Mouse (Mus musculus) adrenal gland, adult 8-10 months (tissue): ENCODE data around the gene Ampd3. TPM values are rescaled to one million over a fixed set of nuclear protein-coding genes. Genes with fewer than 3 reads are reported as not detected.

Experiments used
- DNase-seq: peaks from one replicate; pipeline ENCODE4 v3.0.0; 2022
- total RNA-seq, 4 experiments: library from RNA; stranded (reverse); gene quantifications; 2 replicates each; pipeline ENCODE4 v1.2.4; 2022

Ampd3 gene
- total RNA-seq, 4 experiments from 2014 or later, result 17.8 to 53.3 (median 39.2) TPM

GRCm38 (mm10) chr7:110770949-110771348 lies 2.9 kb downstream of the Ampd3 start:
- DNase-seq, result no peak

DNA sequence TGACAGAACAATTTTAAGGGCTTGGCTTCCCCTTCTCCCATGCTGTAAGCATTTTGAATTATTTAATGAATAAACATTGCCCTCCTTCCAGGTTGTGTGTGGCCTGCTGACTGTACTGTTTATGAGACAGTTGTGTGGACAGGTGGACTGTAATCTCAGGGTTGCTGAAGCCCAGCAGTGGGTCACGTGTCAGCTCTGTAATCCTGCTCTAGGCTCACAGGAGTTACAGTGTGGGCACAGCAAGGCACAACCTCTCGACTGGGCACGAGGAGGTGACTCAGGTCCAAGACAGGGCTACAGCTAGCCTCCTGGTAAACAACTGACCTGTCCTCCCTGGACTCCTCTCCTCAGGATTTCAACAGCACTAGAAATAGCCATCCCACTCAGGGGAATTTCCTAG lies 4.3 kb downstream of the Ampd3 start:
- DNase-seq, result no peak

DNA sequence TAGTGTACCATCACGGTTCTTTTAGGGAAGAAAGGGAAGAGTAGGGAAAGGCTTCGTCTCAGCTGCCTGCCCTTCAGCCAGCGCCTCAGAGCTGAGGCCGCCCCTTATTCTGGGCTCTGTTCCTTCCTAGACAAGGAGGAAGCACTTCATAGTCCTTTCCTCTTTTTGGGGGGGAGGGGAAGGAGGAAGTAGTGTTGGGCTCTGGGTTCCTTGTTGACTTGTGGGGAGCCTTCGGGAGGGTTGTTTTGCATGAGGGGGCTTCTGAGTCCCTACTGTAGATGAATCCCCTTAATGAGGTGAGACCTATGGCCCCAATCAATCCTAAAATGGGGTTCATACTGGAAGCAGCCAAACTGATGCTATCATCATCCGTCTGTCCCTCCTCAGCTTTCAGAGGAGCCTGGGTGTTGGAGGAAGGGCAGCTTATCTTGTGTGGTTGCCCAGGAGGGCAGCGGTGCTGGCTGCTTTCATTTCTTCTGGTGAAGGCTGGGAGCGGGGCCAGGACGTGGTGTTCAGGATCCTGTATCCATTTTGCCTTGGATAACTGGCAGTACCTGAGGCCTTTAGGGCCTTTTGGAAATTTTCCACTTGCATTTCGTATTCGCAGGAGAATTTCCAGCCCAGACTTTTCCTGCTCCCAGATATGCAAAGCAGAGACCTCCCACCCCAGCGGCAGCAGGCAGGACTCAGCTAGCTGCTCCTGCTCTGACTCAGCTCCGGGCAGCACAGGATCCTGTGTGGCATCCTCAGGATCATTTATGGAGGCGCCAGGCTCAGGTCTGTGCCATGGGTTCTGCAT lies 5.4 kb downstream of the Ampd3 start:
- peak; percentile 75 for DNase-seq

DNA sequence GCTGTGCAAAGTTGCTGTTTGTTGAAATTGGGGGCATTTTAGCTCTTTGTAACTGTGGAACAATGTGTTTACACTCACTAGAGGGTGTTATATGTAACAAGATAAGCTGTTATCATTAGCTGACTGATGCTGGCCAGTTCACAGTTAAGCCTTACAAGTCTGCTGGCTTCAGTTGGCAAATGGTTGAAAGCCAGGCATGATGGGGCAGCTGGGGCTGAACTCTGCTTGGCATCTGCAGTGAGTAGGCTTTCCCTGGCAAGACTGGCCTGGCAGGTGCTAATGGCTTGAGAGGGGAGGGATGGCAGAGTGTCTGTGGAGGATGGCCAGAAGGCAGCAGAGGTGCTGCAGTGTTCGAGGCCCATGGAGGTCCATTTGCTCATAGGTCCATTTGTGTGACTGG lies 6.1 kb downstream of the Ampd3 start:
- DNase-seq, result no peak

GRCm38 (mm10) chr7:110774674-110775073 lies 6.7 kb downstream of the Ampd3 start:
- DNase-seq, result no peak

DNA sequence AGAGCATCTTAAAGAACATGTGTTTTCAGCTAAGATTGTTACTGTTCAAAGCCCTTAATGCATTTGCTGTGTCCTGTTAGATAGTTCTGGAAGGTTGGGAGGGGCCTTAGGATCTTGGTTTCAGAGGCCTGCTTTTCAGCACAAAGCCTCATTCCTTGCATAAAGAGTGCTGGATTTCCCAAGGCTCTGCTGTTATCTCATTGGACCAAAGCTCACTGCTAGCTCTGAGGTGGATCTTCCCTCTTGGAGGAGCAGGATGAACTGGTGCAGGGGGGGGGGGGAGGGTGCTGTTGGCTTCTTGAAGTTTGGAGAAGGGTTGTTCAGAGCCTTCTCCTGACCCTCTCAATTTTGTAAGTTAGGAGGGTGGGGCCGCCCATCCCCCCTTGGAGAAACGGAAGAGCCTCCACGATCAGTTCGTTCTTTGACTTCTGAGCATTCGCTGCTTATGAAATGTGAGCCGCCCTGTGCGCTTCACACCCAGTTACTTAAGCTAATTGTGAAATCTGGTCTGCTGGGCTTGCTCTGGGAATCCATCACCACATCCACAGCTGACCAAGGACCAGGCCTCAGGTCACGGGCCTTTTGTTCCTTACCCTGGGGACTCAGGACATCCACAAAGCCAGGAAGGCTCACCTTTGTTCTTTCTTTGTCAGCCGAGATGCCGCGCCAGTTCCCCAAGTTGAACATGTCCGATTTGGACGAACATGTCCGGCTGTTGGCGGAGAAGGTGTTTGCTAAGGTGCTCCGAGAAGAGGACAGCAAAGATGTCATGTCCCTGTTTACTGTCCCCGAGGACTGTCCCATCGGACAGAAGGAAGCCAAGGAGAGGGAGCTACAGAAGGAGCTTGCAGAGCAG lies 9.4 kb downstream of the Ampd3 start:
- DNase-seq, result no peak

DNA sequence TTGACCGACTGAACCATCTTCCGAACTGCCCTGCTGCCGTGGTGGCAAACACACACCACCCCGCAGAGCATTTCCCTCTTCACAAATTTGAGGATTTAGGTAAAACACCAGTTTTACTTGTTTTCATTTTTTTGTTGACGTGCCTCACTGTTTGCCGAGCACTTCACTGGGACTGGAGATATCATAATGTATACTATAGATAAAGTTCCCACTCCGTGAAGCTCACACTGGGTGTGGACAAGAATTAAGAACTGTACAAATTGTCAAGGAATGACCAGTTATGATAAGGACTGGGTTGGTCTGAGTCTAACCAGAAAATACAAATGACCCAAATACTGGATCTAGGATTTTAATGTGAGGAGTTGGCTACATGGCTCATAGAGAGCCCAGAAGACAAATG lies 10.9 kb downstream of the Ampd3 start:
- DNase-seq, result no peak

GRCm38 (mm10) chr7:110779605-110780111 lies 11.7 kb downstream of the Ampd3 start:
- DNase-seq, result no peak

GRCm38 (mm10) chr7:110780520-110780919 lies 12.5 kb downstream of the Ampd3 start:
- DNase-seq, result no peak

DNA sequence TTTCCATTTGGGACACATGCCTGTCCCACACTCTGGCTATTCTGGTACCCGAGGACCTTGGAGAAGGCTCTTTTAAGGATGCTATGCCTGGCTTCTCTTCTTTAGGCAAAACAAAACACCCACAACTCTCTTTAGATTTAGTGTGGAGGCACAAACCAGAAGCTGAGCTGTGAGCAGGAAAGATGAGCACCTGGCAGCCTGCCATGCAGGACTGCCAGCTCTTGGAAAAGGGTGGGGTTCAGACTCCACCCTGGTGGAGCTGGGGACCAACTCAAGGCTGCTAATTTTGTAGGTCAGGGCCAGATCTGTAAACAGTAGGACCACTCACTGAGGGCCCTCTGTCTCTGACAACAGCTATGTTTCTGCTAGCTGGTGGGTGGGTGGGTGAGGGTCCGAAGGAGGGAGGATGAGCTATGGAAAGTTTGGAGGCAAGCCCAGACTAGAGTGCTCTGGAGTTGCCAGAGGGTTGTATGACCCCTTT lies 13.3 kb downstream of the Ampd3 start:
- no peak for DNase-seq

DNA sequence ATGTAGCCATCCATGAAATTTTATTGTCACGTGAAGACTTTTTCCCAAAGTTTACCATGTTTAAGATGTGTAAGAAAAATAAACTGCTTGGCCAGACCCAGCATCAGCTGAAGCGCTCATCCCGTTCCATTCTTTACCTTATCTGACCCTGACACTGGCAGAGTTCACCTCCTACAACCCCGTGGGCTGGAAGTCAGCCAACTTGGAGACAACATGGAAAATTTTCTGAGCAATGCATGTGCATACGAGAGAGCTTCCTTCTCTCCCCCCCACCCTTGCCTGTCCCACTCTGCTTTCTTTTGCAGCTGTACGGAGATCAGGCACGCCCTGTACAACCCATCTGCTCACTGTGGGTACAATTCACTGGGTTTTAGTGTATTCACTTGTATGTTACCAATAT lies 14.1 kb downstream of the Ampd3 start:
- no peak for DNase-seq

DNA sequence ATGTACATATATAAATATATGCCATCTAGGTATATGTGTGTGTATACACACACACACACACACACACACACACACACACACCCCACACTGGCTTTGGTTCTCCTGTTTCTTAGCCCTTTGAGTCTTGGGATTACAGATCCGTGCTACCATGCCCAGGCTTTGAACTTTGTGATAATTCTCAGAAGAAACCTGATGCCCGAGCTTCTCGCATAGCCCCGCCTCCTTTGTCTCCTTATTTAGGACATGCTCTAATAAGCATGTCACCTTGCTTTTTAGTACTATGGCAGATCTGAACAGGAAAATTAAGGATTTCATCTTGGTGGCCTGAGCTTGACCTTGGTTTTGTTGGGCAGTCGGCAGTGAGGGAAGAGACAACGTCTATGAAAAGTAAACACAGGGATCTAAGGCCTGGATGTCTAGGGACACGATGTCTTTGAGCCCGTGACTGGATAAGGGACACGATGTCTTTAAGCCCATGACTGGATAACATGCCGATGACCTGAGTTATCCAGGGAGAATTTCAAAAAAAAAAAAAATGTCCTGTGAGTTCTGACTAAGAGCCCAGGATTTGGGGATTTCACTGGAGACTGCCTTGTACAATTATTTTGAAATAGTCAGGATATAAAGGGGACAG lies 15.0 kb downstream of the Ampd3 start:
- DNase-seq, result no peak

DNA sequence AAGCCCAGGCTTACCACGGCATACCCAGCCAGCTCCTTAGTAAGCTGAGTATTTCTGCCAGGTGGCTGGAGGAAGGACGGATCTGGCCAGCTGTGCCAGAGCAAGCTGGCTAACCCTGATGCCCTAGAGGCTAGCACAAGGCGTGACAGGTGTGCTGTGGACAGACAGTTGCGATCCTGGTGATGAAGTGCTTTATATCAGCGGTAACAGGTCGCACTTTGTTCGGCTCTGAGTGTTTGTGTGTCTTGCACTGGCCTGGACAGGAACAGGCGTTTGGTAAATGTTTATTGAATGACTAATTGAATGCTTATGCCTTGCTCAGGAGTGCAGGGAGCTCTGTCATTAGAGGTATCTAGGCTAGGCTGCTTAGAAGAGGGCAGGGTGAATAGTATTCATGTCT lies 17.0 kb downstream of the Ampd3 start:
- DNase-seq, result no peak

GRCm38 (mm10) chr7:110785741-110786146 lies 17.7 kb downstream of the Ampd3 start:
- no peak for DNase-seq

DNA sequence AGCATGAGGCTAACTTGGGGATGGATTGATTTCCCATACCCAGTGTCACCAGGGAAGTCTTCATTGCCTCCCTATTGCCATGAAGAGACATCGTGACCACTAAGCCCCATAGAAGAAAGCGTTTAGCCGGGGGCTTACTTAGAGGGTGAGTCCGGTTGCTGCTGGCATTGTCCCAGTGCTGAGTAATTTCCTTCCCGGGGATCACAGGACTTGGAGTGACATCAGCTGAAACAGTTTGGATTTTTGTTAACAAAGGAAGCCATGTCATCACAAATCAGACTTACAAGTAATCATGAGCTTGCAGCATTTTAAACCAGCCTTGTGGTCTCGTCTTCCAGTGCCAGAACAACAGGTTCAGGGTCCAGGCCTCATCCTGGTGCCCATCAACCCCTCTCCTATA lies 19.3 kb downstream of the Ampd3 start:
- DNase-seq, result no peak

DNA sequence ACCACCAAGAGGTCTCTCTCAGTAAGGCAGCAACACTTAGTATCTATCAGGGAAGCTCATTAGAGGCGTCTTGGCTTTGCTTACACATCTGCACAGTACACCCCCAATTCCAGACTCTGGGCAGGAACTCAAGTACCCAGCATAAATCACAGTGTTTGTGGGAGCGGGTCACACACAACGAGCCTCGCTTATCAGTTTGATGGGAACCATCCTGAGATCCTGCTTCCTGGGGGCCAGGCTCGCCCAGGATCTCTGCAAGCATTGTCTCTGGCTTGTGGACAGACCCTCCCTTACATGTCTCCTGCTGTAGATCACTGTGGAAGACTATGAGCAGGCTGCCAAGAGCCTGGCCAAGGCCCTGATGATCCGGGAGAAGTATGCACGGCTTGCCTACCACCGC lies 22.9 kb downstream of the Ampd3 start:
- DNase-seq, result no peak

DNA sequence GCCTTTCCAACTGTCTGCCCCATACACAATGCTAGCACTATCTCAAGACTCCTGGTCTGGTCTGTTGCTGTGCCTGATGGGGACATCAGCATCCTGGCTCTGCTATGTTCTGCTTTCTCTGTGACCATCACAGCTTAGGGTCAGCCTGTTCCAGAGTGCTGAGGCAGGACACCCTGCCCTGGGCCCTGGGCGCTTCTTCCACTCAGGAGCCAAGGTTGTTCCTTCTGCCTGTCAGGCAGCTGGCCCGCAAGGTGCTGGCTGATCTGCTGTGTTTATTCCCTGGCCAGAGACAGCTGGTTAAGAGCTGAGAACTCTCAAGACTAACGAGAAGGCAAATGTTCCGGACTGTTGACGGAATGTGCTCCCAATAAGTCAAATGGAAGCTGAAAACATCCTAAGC lies 24.2 kb downstream of the Ampd3 start:
- DNase-seq, result no peak

GRCm38 (mm10) chr7:110792834-110793233 lies 24.8 kb downstream of the Ampd3 start:
- DNase-seq, result no peak

DNA sequence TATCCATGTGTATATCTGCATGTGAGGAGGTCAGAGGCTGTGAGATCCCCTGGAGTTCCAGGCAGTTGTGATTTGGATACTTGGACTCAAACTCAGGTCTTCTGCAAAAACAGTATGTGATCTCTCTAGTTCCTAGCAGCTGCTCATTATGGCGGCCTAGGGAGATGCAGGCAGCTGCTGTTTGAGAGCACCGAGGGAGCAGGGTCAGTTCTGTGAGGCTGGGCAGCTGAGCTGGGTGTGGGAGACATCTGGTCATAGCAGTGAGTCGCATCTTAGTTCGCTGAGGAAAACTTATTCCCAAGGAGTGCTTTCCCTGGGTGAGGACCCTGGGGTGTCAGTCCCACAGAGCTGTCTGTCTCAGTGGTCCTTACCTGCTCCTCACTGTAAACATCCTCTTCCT lies 26.7 kb downstream of the Ampd3 start:
- no peak for DNase-seq

GRCm38 (mm10) chr7:110796367-110797051 lies 28.5 kb downstream of the Ampd3 start:
- DNase-seq, result no peak

GRCm38 (mm10) chr7:110797722-110798409 lies 29.9 kb downstream of the Ampd3 start:
- no peak for DNase-seq

DNA sequence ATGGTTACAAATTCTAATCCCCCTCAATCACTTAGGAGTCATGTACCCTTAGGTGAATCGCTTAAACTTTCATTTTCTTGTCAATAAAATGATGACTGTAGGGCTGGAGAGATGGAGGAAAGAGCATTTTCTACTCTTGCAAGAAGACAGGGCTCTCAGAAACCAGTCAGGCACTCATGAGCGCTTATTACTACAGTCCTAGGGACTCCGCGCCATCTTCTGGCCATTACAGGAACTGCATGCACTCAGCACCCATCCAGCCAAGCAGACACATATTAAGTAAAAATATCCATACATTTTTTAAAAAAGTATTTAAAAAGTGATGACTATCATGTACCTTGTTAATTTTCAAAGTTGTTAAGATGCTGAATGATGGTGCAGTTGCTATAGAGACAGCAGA lies 33.0 kb downstream of the Ampd3 start:
- peak; percentile 60 for DNase-seq
